Mouse (Mus musculus) liver, adult 2 months (tissue): ENCODE results near the gene Parp1. TPM values are rescaled to one million over a fixed set of nuclear protein-coding genes. Genes with fewer than 3 reads are reported as not detected.

ENCODE experiments used
- DNase-seq: peaks from one replicate; pipeline ENCODE4 v3.0.0-alpha.2; 2011; ENCODE audit warnings: low read depth, low spot score; ENCODE audit errors: extremely low read depth
- H3K27ac ChIP-seq: fragments of 200-500 bp; replicated peaks from 2 replicates; pipeline ENCODE4 v1.5.1; 2012; ENCODE audit warnings: low read depth, mild to moderate bottlenecking, control low read depth, inconsistent platforms, low read length; ENCODE audit not compliant: insufficient read depth
- H3K27me3 ChIP-seq: fragments of 200-500 bp; 2 replicates; pipeline ENCODE4 v1.6.1; 2012; ENCODE audit warnings: mild to moderate bottlenecking, moderate library complexity, low read length, inconsistent platforms; ENCODE audit not compliant: control insufficient read depth, insufficient read depth
- H3K36me3 ChIP-seq: fragments of 200-500 bp; 2 replicates; pipeline ENCODE4 v1.6.1; 2012; ENCODE audit warnings: low read length, inconsistent platforms; ENCODE audit not compliant: control insufficient read depth, insufficient read depth
- H3K4me1 ChIP-seq: fragments of 200-500 bp; 2 replicates; pipeline ENCODE4 v1.6.1; 2011; ENCODE audit warnings: low read length; ENCODE audit not compliant: control insufficient read depth, insufficient read depth
- H3K4me3 ChIP-seq: fragments of 200-500 bp; 2 replicates; pipeline ENCODE4 v1.5.1; 2011; ENCODE audit warnings: low read depth, mild to moderate bottlenecking, control low read depth, low read length, moderate library complexity; ENCODE audit not compliant: insufficient read depth
- H3K79me2 ChIP-seq: fragments of 200-500 bp; 2 replicates; pipeline ENCODE4 v1.6.1; 2012; ENCODE audit warnings: inconsistent platforms, mild to moderate bottlenecking, low read length, moderate library complexity; ENCODE audit not compliant: control insufficient read depth, insufficient read depth
- H3K9ac ChIP-seq: fragments of 200-500 bp; 2 replicates; pipeline ENCODE4 v1.6.1; 2012; ENCODE audit warnings: low read depth, mild to moderate bottlenecking, control low read depth, inconsistent platforms, low read length
- CTCF ChIP-seq: fragments of 200-500 bp; IDR thresholded peaks from 2 replicates; pipeline ENCODE4 v1.5.1; 2011; ENCODE audit warnings: low read depth, low read length, control low read depth
- POLR2A ChIP-seq: fragments of 200-500 bp; IDR thresholded peaks from 2 replicates; pipeline ENCODE4 v1.6.1; 2011; ENCODE audit warnings: low read length, control low read depth; ENCODE audit not compliant: insufficient read depth; ENCODE audit errors: extremely low read depth
- WGBS: fragments of 180-500 bp; shearing (Covaris S2); methylation state at CpG from one replicate; pipeline ENCODE4 v1.1.7; 2018; 5-methylcytosine and 5-hydroxymethylcytosine counted together
- polyA plus RNA-seq: library from polyadenylated mRNA; depleted of rRNA; stranded (reverse); fragments of >200 nt; gene quantifications from 2 replicates; pipeline ENCODE4 v1.2.3, GENCODE M21; 2012
- total RNA-seq: library from RNA; depleted of rRNA; stranded (reverse); fragments of >200 nt; gene quantifications from 2 replicates; pipeline ENCODE4 v1.2.3, GENCODE M21; 2014

The Parp1 gene
- total and polyA plus RNA-seq, 2 experiments = 14.6 to 25.4 TPM

DNA sequence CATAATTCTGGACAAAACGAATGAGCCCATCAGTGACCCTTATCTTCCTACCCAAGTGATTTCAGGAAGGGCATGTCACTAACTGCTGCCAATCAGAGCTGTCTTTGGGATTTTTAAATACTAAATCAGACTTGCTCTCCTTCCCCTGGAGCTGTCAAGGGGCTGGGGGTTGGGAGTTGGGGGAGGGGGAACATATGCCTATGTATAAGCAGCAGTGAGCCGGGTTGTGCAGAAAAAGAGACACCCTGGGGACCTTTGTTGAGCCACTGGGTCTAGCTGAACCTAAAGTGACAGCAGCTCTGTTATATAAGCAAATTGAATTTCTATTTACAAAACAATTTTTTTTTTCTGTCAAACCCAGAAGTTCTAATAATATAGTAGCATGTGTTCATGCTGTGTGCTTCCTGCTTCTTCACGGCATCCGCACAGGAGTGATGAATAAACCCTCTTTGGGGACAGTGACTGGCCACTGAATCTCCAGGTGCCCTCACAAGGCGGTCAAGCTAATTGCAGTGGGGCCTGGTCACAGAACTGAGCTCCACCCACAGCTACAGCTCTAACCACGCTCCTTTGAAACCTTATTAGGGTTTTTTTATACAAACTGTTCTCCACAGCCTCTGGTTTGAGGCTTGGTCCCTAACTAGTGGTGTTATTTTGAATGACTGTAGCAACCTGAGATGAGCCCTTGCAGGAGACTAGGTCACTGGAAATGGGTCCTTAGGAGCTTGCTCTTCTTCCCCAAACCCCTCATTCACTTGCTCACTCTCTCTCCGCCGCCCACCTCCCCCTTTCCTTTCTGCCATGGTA is 38.1 kb upstream of the Parp1 start:
- TF ChIP-seq CTCF (no peak), POLR2A (no peak)
- H3K27ac ChIP-seq = no peak overlapping the region
- no peak overlapping the region for H3K4me3 ChIP-seq
- no peaks in the 10 kb centered on the region for H3K36me3 ChIP-seq
- no peaks in the 10 kb centered on the region for H3K4me1 ChIP-seq
- 84% methylated on average over 8 of the region's 8 CpGs for WGBS
- H3K27me3 ChIP-seq = no peaks in the 10 kb centered on the region
- DNase-seq = no peak
- no peak overlapping the region for H3K9ac ChIP-seq
- H3K79me2 ChIP-seq = no peaks in the 10 kb centered on the region

DNA sequence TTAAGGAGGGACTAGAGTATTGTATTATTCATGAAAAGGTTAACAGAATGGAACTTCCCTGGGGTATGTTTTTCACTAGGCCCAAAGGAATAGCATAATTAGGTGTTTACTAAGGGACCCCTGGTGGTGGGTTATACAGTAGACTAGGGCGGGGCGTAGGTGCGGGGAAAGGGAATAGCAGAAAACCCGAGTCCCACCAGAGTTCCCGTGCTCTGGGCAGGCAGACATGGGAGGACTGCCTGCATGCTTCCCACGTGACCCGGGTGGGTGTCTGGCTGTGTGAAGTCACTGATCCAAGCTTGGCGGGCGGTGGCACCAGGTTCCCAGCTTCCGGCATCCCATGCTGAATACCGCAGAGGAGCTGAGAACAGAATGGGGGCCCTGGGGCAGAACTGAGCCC is 36.1 kb upstream of the Parp1 start:
- no peaks in the 10 kb centered on the region for H3K79me2 ChIP-seq
- H3K27me3 ChIP-seq = no peaks in the 10 kb centered on the region
- no peak for TF ChIP-seq POLR2A
- TF ChIP-seq CTCF = no peak
- 95% methylated on average over 11 of the region's 11 CpGs for WGBS
- H3K9ac ChIP-seq = no peak overlapping the region
- no peak for DNase-seq
- H3K36me3 ChIP-seq = no peaks in the 10 kb centered on the region
- H3K4me1 ChIP-seq = no peaks in the 10 kb centered on the region
- H3K27ac ChIP-seq = no peak overlapping the region
- H3K4me3 ChIP-seq = no peak overlapping the region

GRCm38 (mm10) chr1:180536719-180537118 is 32.0 kb upstream of the Parp1 start:
- no peak overlapping the region for H3K9ac ChIP-seq
- WGBS = 47% methylated on average over 5 of the region's 5 CpGs
- no peaks in the 10 kb centered on the region for H3K27me3 ChIP-seq
- no peaks in the 10 kb centered on the region for H3K4me1 ChIP-seq
- TF ChIP-seq CTCF (no peak), POLR2A (no peak)
- no peaks in the 10 kb centered on the region for H3K36me3 ChIP-seq
- DNase-seq = no peak
- no peak overlapping the region for H3K4me3 ChIP-seq
- H3K27ac ChIP-seq = no peak overlapping the region
- H3K79me2 ChIP-seq = no peaks in the 10 kb centered on the region

- TF ChIP-seq POLR2A (no peak), CTCF (no peak)
Observed at GRCm38 (mm10) chr1:180541251-180541650, 27.5 kb upstream of the Parp1 start.

DNA sequence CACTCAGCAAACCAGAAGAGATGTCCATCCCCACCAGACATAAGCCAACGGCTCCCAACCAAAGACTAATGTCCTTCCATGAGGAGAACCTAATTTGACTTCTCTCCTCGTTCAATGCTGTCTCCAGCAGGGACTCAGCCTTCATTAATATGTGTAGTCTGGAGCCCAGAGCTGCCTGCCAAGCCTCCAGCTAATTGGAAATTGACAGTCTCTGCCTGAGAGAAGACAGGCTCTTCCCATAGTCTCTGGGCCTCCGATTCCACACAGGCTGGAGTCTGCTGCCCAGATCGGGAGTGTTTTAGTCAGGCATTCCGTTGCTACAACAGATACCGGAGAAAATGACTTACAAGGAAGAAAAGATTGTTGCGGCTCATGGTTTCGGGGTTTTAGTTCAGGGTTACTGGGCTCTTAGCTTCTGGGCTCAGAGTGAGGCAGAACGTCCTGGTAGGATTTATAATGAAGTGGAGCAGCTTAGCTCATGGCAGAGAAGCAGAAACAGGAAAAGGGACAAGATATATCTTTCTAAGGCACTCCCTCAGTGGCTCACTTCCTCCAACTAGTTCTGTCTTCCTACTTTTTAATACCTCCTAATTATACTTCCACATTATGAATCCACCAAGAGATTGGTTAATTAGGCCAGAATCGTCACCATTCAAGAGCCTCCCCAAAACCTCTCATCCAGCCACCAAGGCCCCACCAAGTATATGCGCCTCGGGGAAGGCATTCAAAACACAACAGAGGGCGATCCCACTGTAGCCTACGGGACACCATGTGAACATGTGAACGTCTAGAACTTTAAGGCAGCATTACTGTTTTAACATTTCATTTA is 26.6 kb upstream of the Parp1 start:
- Histone ChIP-seq H3K79me2 (no peaks in the 10 kb centered on the region), H3K36me3 (no peaks in the 10 kb centered on the region), H3K4me3 (no peak overlapping the region), H3K4me1 (no peaks in the 10 kb centered on the region), H3K27ac (no peak overlapping the region), H3K27me3 (no peaks in the 10 kb centered on the region), H3K9ac (no peak overlapping the region)
- 82% methylated on average over 15 of the region's 15 CpGs for WGBS
- TF ChIP-seq CTCF (no peak), POLR2A (no peak)
- DNase-seq = no peak

More at GRCm38 (mm10) chr1:180541251-180541650, 27.5 kb upstream of the Parp1 start:
- WGBS = 48% methylated on average over 2 of the region's 2 CpGs
- Histone ChIP-seq H3K36me3 (no peaks in the 10 kb centered on the region), H3K27ac (no peak overlapping the region), H3K4me1 (no peaks in the 10 kb centered on the region), H3K4me3 (no peak overlapping the region), H3K27me3 (no peaks in the 10 kb centered on the region), H3K9ac (no peak overlapping the region), H3K79me2 (no peaks in the 10 kb centered on the region)
- DNase-seq = no peak
